Comparison of ENCODE assay signal across 8 mouse cellular contexts in genomic region chr1:92648673-92649072, GRCm38 (mm10). TPM values are rescaled to one million over a fixed set of nuclear protein-coding genes. Genes with fewer than 3 reads are reported as not detected.
A peak's percentile ranks its signal among the peaks of the same experiment; 100 is the strongest.
DNase-seq lines count a peak whose midpoint lies in the region; ATAC-seq and TF ChIP-seq lines count a peak whose summit lies in the region.

Gene Otos (minus strand): TSS chr1:92648841.

- H3K4me1 ChIP-seq in E14TG2a.4 (replicated peaks; ENCODE audit: low read depth, low read length), result peaks cover 13% of the 10 kb centered on the region
- peaks cover 6% of the 10 kb centered on the region; the same call in 1 of the 2 replicates for H3K4me1 ChIP-seq in bone marrow macrophage, adult 2 months (ENCODE audit: control insufficient read depth, insufficient read depth, low read length)
- peaks cover 14% of the 10 kb centered on the region for H3K4me1 ChIP-seq in embryonic facial prominence, embryonic 15.5 days
- no peaks in the 10 kb centered on the region for H3K4me1 ChIP-seq in lung, adult 2 months (ENCODE audit: control insufficient read depth, insufficient read depth, low read length)
- H3K4me1 ChIP-seq in thymus, adult 2 months (replicated peaks; ENCODE audit: control insufficient read depth, insufficient read depth, low read length), result peaks cover 11% of the 10 kb centered on the region

- TF ChIP-seq POLR2A in bone marrow macrophage, adult 2 months (IDR thresholded peaks at IDR 0.05; ENCODE audit: borderline replicate concordance, low read depth, low read length), result no peak
- no peak for TF ChIP-seq POLR2A in lung, adult 2 months (IDR thresholded peaks at IDR 0.05; ENCODE audit: borderline replicate concordance, extremely low read depth, low read depth, low read length)
- no peak for TF ChIP-seq POLR2A in thymus, adult 2 months (IDR thresholded peaks at IDR 0.05; ENCODE audit: control insufficient read depth, extremely low read depth, insufficient read depth, low read length, poor library complexity)

- no peak within 1 kb of the TSS for H3K9ac ChIP-seq in embryonic facial prominence, embryonic 15.5 days

- peak; percentile 69 to 82 for DNase-seq in heart, postnatal 10 days
- peak; percentile 87 to 90 for DNase-seq in kidney, postnatal 4 days
- DNase-seq in lung, adult 2 months, result peak; percentile 38
- DNase-seq in ovary, adult 18-20 months (ENCODE audit: low spot score), result peak; percentile 36
- peak; percentile 54 for DNase-seq in thymus, adult 2 months

- WGBS in embryonic facial prominence, embryonic 15.5 days, result 22% methylated on average over 8 of the region's 8 CpGs
- 20% methylated on average over 8 of the region's 8 CpGs for WGBS in lung, adult 2 months
- 21% methylated on average over 8 of the region's 8 CpGs for WGBS in thymus, adult 2 months

- H3K27ac ChIP-seq in bone marrow macrophage, adult 2 months (ENCODE audit: insufficient read depth, low read depth, low read length), result no peak within 1 kb of the TSS
- H3K27ac ChIP-seq in embryonic facial prominence, embryonic 15.5 days (replicated peaks), result no peak within 1 kb of the TSS
- no peak within 1 kb of the TSS for H3K27ac ChIP-seq in thymus, adult 2 months (ENCODE audit: control insufficient read depth, insufficient read depth, low read length)

- no peak for ATAC-seq in embryonic facial prominence, embryonic 15.5 days (ENCODE audit: insufficient number of reproducible peaks, low FRiP score, low TSS enrichment, low read depth)

- intact Hi-C loops in heart, postnatal 10 days (cut with DNase I), result loop anchor here (1.0 to 5.0 kb wide), 3 partner anchors 126 to 249 kb away; no protein-coding TSS in a partner anchor

- no peak within 1 kb of the TSS for H3K4me3 ChIP-seq in E14TG2a.4 (replicated peaks; ENCODE audit: low read length)
- H3K4me3 ChIP-seq in bone marrow macrophage, adult 2 months (ENCODE audit: insufficient read depth, low read length), result peak within 1 kb of the TSS; percentile 2; the same call in 1 of the 2 replicates
- H3K4me3 ChIP-seq in embryonic facial prominence, embryonic 15.5 days (replicated peaks), result no peak within 1 kb of the TSS
- no peak within 1 kb of the TSS for H3K4me3 ChIP-seq in lung, adult 2 months (replicated peaks; ENCODE audit: extremely low read depth, low read depth, low read length)
- H3K4me3 ChIP-seq in thymus, adult 2 months (ENCODE audit: control insufficient read depth, insufficient read depth, low read length), result peak within 1 kb of the TSS; percentile 3

- no peaks in the 10 kb centered on the region for H3K9me3 ChIP-seq in E14TG2a.4 (ENCODE audit: low read length)
- no peaks in the 10 kb centered on the region for H3K9me3 ChIP-seq in embryonic facial prominence, embryonic 15.5 days (replicated peaks)

- H3K27me3 ChIP-seq in E14TG2a.4 (ENCODE audit: insufficient read depth, low read length), result peaks cover 33% of the 10 kb centered on the region
- H3K27me3 ChIP-seq in embryonic facial prominence, embryonic 15.5 days, result no peaks in the 10 kb centered on the region; the same call in 1 of the 2 replicates
- H3K27me3 ChIP-seq in thymus, adult 2 months (ENCODE audit: control insufficient read depth, insufficient read depth, low read length), result no peaks in the 10 kb centered on the region

- peak within 1 kb of the TSS; percentile 17; the same call in 1 of the 2 replicates for H3K4me2 ChIP-seq in embryonic facial prominence, embryonic 15.5 days (replicated peaks)

- peak; percentile 72 for TF ChIP-seq CTCF in E14TG2a.4 (conservative IDR thresholded peaks at IDR 0.05; ENCODE audit: low read length)
- TF ChIP-seq CTCF in bone marrow macrophage, adult 2 months (IDR thresholded peaks at IDR 0.05; ENCODE audit: low read depth, low read length), result peak; percentile 87
- TF ChIP-seq CTCF in lung, adult 2 months (IDR thresholded peaks at IDR 0.05; ENCODE audit: insufficient read depth, low read length), result peak; percentile 74
- peak; percentile 84; the same call in 1 of the 2 replicates for TF ChIP-seq CTCF in thymus, adult 2 months (IDR thresholded peaks at IDR 0.05; ENCODE audit: borderline replicate concordance, control insufficient read depth, extremely low read depth, insufficient read depth, low read length, poor library complexity)

- H3K36me3 ChIP-seq in E14TG2a.4 (ENCODE audit: insufficient read depth, low read length), result no peaks in the 10 kb centered on the region
- no peaks in the 10 kb centered on the region for H3K36me3 ChIP-seq in embryonic facial prominence, embryonic 15.5 days
- H3K36me3 ChIP-seq in thymus, adult 2 months (ENCODE audit: control insufficient read depth, insufficient read depth, low read length), result no peaks in the 10 kb centered on the region

RNA-seq across cellular contexts. Expression of gene Otos, which starts in this region (rescaled TPM):
- polyA plus RNA-seq in bone marrow macrophage, adult 2 months (2012; ENCODE audit: insufficient read depth, insufficient read length, missing spikeins), result 0.80 TPM in 1 of 2 replicates, not detected in the other
- 0.11 and 0.17 TPM in 2 replicates for polyA plus RNA-seq in embryonic facial prominence, embryonic 15.5 days (2015; fragmentation: Nextera tagmentation; extraction: Ambion mirVana)
- not detected for total RNA-seq in heart, postnatal 10 days (2021)
- polyA plus RNA-seq in lung, adult 2 months (2012; rRNA removed), result 0.18 TPM in 1 of 2 replicates, not detected in the other
- polyA plus RNA-seq in thymus, adult 2 months (2012; rRNA removed), result 1.6 and 2.0 TPM in 2 replicates

Comparison
In these comparisons a context has a peak if more than half of its experiments do, and no peak if none do; other contexts are left out.
1. Peak in DNase-seq in heart, postnatal 10 days; RNA of the gene not detected or under 1 TPM.
2. Peak in DNase-seq in lung, adult 2 months; RNA of the gene not detected or under 1 TPM.
3. H3K4me3 ChIP-seq: peak in bone marrow macrophage, adult 2 months (single experiment) and thymus, adult 2 months (single experiment); none in E14TG2a.4 (single experiment), embryonic facial prominence, embryonic 15.5 days (single experiment) and lung, adult 2 months (single experiment).
4. DNase-seq: peak in every context shown above with its lines; median percentile 88 in kidney, postnatal 4 days; 76 in heart, postnatal 10 days; 54 in thymus, adult 2 months; 38 in lung, adult 2 months; 36 in ovary, adult 18-20 months.
5. Peak in every context shown above with its lines, with median percentiles within 50 percentile points of each other: CTCF ChIP-seq.